Mouse (Mus musculus): ENCODE measurements around the gene Ltk. TPM values are rescaled to one million over a fixed set of nuclear protein-coding genes. Genes with fewer than 3 reads are reported as not detected.

Ltk gene
- total and polyA plus RNA-seq, 3 experiments = 0.39 TPM; not detected in 2

DNA sequence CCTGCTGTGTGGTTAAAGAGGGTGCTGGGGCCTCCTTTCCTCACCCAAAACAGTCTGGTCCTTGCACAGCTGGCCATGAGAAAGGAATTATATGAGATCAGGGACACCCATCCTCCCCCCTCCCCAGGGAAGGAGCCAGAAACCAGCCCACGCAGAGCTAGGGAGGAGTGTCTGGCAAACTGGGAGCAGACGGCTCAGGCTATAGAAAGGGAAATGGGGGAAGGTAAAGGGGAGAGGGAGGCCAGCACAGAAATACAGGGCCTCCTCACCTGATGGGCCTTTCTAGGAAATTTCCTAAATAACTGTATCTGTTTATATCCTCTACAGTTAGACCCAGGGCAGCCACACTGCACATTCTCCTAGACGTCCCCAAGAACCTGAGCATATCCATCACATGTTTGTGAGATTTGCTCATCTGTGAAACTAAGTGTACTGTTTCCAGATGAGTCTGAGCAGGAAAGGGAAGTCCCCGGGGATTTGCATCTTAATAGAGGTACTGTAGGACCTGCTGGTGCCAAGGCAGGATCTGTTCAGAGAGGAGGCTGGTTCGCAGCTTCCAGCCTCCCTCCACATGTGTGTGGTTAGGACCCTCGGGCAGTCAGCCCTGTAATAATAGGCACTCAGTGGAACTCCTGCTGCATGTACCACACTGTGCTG, 43.5 kb upstream of the Ltk start:
- Histone ChIP-seq H3K36me3 (ENCODE audit: control insufficient read depth, insufficient read depth, low read length) (no peaks in the 10 kb centered on the region), H3K4me3 (no peak overlapping the region), H3K27ac (no peak overlapping the region), H3K9ac (ENCODE audit: low read depth, low read length) (no peak overlapping the region), H3K4me1 (ENCODE audit: control insufficient read depth, insufficient read depth, low read length) (peaks cover 2% of the 10 kb centered on the region), H3K27me3 (ENCODE audit: control insufficient read depth, insufficient read depth, low read length) (peaks cover 1% of the 10 kb centered on the region; the same call in 1 of the 2 replicates), H3K79me2 (replicated peaks; ENCODE audit: control insufficient read depth, insufficient read depth, low read length) (no peaks in the 10 kb centered on the region)
- intact Hi-C loops (cut with DNase I) = no loop called here
- no peak for DNase-seq
- TF ChIP-seq POLR2A (IDR thresholded peaks at IDR 0.05; ENCODE audit: insufficient read depth, low read depth, low read length) = no peak
- TF ChIP-seq CTCF (IDR thresholded peaks at IDR 0.05) = no peak
- TF ChIP-seq EP300 (IDR thresholded peaks at IDR 0.05; ENCODE audit: insufficient read depth, low read depth, low read length) = no peak
- 57% methylated on average over 6 of the region's 6 CpGs for WGBS

DNA sequence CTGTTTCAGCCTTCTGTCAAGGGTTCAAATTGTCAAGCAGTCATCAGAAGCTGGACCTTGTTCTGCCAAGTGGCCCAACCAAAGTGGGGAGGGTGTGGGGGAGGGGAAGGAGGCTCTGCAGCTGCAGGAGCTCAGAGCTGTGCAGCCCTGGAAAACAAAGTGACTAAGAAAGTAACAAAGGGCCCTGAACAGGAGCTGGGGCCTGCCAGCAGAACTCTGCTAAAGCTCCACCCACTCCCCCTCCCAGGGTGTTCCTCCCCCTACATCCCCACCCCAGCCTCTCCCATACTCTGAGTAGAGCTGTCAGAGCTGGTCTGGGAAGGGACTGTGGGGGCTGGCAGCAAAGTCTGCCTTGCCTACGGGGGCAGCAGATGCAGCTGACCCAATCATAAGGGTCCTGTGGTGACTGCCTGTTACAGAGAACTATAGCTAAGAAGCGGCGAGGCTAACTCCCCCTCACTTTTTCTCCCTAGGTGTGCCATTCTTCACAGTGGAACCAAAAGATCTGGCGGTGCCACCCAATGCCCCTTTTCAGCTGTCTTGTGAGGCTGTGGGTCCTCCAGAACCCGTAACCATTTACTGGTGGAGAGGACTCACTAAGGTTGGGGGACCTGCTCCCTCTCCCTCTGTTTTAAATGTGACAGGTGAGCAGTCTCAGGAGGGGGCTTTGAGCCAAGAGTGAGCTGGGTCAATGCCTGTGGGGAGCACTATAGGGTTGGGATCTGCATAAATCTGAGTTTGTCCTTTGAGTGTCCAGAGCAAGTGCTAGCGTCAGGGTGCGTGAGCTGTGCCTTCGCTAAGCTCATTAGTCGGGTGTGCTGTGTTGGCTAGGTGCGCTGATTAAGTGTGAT, 42.8 kb upstream of the Ltk start:
- H3K9ac ChIP-seq (ENCODE audit: low read depth, low read length) = no peak overlapping the region
- no peaks in the 10 kb centered on the region for H3K79me2 ChIP-seq (replicated peaks; ENCODE audit: control insufficient read depth, insufficient read depth, low read length)
- H3K27me3 ChIP-seq (ENCODE audit: control insufficient read depth, insufficient read depth, low read length) = peaks cover 1% of the 10 kb centered on the region; the same call in 1 of the 2 replicates
- 79% methylated on average over 10 of the region's 10 CpGs for WGBS
- H3K36me3 ChIP-seq (ENCODE audit: control insufficient read depth, insufficient read depth, low read length) = no peaks in the 10 kb centered on the region
- TF ChIP-seq CTCF (IDR thresholded peaks at IDR 0.05) = no peak
- no peak for TF ChIP-seq EP300 (IDR thresholded peaks at IDR 0.05; ENCODE audit: insufficient read depth, low read depth, low read length)
- no peak for TF ChIP-seq POLR2A (IDR thresholded peaks at IDR 0.05; ENCODE audit: insufficient read depth, low read depth, low read length)
- no peak for DNase-seq
- no peak overlapping the region for H3K27ac ChIP-seq
- intact Hi-C loops (cut with DNase I) = no loop called here
- no peak overlapping the region for H3K4me3 ChIP-seq
- peaks cover 2% of the 10 kb centered on the region for H3K4me1 ChIP-seq (ENCODE audit: control insufficient read depth, insufficient read depth, low read length)

DNA sequence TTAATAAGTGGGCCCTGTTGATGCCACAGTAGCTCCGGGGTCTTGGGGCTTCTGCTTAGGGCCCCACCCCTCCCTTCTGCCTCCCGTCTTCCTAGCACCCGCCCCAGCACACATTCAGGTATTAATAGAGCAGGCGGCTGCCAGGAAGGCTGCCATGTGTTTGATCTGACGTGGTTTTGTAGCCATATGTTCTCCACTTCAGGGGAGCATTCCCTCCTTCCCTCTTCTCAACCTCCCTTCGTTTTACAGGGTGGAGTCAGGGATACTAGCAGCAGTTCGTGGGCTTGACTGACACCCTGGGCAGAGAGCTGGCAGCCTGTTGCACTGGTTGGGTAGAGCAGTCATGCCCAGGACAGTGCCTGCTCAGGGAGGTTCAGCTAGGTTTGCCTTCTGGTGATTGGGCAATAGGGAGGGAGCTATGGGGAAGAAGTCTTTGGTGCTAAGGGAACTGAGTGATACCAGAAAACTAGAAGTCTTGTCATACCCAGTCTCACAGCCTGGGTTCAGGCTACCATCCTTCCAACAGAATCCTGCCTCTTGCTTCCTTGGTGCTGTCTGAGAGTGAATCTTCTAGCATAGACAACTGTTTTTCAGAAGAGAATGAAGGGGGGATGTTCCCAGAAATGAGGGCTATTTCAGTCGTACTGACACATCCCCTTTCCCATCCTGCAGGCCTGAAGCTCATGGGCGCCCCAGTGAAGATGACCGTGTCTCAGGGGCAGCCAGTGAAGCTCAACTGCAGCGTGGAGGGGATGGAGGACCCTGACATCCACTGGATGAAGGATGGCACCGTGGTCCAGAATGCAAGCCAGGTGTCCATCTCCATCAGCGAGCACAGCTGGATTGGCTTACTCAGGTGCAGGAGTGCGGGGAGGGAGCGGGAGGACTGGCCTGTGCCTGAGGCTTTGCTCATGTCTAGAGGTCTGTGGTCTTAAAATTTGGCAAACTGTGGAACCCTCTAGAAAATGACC, 40.9 kb upstream of the Ltk start:
- peaks cover 2% of the 10 kb centered on the region for H3K4me1 ChIP-seq (ENCODE audit: control insufficient read depth, insufficient read depth, low read length)
- H3K79me2 ChIP-seq (replicated peaks; ENCODE audit: control insufficient read depth, insufficient read depth, low read length) = no peaks in the 10 kb centered on the region
- H3K27ac ChIP-seq = no peak overlapping the region
- peaks cover 1% of the 10 kb centered on the region; the same call in 1 of the 2 replicates for H3K27me3 ChIP-seq (ENCODE audit: control insufficient read depth, insufficient read depth, low read length)
- WGBS = 82% methylated on average over 15 of the region's 15 CpGs
- H3K36me3 ChIP-seq (ENCODE audit: control insufficient read depth, insufficient read depth, low read length) = no peaks in the 10 kb centered on the region
- H3K9ac ChIP-seq (ENCODE audit: low read depth, low read length) = no peak overlapping the region
- no peak overlapping the region for H3K4me3 ChIP-seq
- no peak for TF ChIP-seq CTCF (IDR thresholded peaks at IDR 0.05)
- no peak for TF ChIP-seq EP300 (IDR thresholded peaks at IDR 0.05; ENCODE audit: insufficient read depth, low read depth, low read length)
- TF ChIP-seq POLR2A (IDR thresholded peaks at IDR 0.05; ENCODE audit: insufficient read depth, low read depth, low read length) = no peak
- intact Hi-C loops (cut with DNase I) = no loop called here
- no peak for DNase-seq

DNA sequence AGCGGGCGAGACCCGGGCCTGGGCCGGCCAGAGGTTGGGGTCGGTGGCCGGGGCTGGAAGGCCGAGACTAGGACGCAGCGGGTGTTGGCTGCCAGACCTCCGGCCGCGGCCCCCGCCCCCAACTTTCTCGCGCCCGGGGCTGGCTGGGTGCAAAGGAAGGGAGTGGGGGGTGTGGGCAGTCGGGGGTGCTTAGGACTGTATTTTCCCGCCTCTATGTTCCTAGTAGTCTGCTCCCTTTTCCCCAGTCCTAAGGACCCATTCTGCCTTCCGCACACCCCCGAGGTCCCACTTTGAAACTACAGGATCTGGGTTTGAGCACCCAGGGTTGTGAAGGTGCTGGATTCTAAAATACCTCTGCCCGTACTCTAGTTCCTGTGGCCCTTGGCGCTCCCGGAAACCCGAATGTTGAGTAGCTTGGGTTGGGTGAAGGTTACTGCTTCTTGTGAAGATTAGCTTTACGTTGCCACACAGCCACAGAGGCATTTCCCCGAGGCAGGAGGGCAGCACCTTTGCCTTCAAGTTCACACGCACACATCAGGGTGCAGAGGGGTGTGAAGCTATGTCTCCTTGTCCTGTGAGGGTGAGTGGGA, 39.8 kb upstream of the Ltk start:
- Histone ChIP-seq H3K27ac (no peak overlapping the region; the same call in 1 of the 2 replicates), H3K36me3 (ENCODE audit: control insufficient read depth, insufficient read depth, low read length) (no peaks in the 10 kb centered on the region), H3K9ac (ENCODE audit: low read depth, low read length) (peak overlapping the region; percentile 80), H3K4me1 (ENCODE audit: control insufficient read depth, insufficient read depth, low read length) (peaks cover 2% of the 10 kb centered on the region), H3K27me3 (ENCODE audit: control insufficient read depth, insufficient read depth, low read length) (peaks cover 1% of the 10 kb centered on the region; the same call in 1 of the 2 replicates), H3K4me3 (peak overlapping the region; percentile 66), H3K79me2 (replicated peaks; ENCODE audit: control insufficient read depth, insufficient read depth, low read length) (no peaks in the 10 kb centered on the region)
- peak in 1 of 2 experiments; percentile 32 for DNase-seq
- no peak for TF ChIP-seq EP300 (IDR thresholded peaks at IDR 0.05; ENCODE audit: insufficient read depth, low read depth, low read length)
- TF ChIP-seq POLR2A (IDR thresholded peaks at IDR 0.05; ENCODE audit: insufficient read depth, low read depth, low read length) = no peak
- no peak for TF ChIP-seq CTCF (IDR thresholded peaks at IDR 0.05)
- WGBS = 3% methylated on average over 20 of the region's 27 CpGs
- intact Hi-C loops (cut with DNase I) = loop anchor here (5.0 kb wide), 1 partner anchor 97 kb away; the partner anchor contains the start of gene Mga

All from heart, adult 2 months (tissue).